Mouse (Mus musculus) forebrain, embryonic 16.5 days (tissue): ENCODE data around the gene Gm20388. TPM values are rescaled to one million over a fixed set of nuclear protein-coding genes. Genes with fewer than 3 reads are reported as not detected.

ENCODE experiments used
- ATAC-seq: fragments of 200-750 bp; cut with Nextera tagmentation; 2 replicates; pipeline ENCODE4 v1.8.0; 2017; ENCODE audit warnings: mild to moderate bottlenecking, moderate library complexity
- H3K27ac ChIP-seq: fragments of 300-500 bp; sonication (generic); 2 replicates; pipeline ENCODE4 v1.5.1; 2014; ENCODE audit warnings: low read length, control low read depth
- H3K27me3 ChIP-seq: fragments of 300-500 bp; sonication (generic); replicated peaks from 2 replicates; pipeline ENCODE4 v1.6.1; 2014; ENCODE audit warnings: low read length; ENCODE audit not compliant: control insufficient read depth, insufficient read depth
- H3K36me3 ChIP-seq: fragments of 300-500 bp; sonication (generic); 2 replicates; pipeline ENCODE4 v1.6.1; 2014; ENCODE audit not compliant: control insufficient read depth, insufficient read depth
- H3K4me1 ChIP-seq: fragments of 300-500 bp; sonication (generic); replicated peaks from 2 replicates; pipeline ENCODE4 v1.6.1; 2014; ENCODE audit warnings: low read length; ENCODE audit not compliant: control insufficient read depth, insufficient read depth
- H3K4me2 ChIP-seq: fragments of 300-500 bp; sonication (generic); 2 replicates; pipeline ENCODE4 v1.6.1; 2014; ENCODE audit warnings: mild to moderate bottlenecking, low read length, control low read depth
- H3K4me3 ChIP-seq: fragments of 300-500 bp; sonication (generic); replicated peaks from 2 replicates; pipeline ENCODE4 v1.5.1; 2014; ENCODE audit warnings: mild to moderate bottlenecking, low read length, control low read depth
- H3K9ac ChIP-seq: fragments of 300-500 bp; sonication (generic); replicated peaks from 2 replicates; pipeline ENCODE4 v1.6.1; 2014; ENCODE audit warnings: low read depth, low read length, control low read depth
- H3K9me3 ChIP-seq: fragments of 300-500 bp; sonication (generic); 2 replicates; pipeline ENCODE4 v1.6.1; 2016; ENCODE audit warnings: low read length; ENCODE audit not compliant: control insufficient read depth
- WGBS: fragments of 180-500 bp; shearing (Covaris S2); extraction: QIAGEN DNeasy Blood & Tissue Kit; methylation state at CpG from one replicate; pipeline ENCODE4 v1.1.7; 2014; 5-methylcytosine and 5-hydroxymethylcytosine counted together
- polyA plus RNA-seq: library from polyadenylated mRNA; unstranded; fragments of >200 nt; fragmentation: Nextera tagmentation; extraction: Ambion mirVana; gene quantifications from 2 replicates; pipeline ENCODE4 v1.2.1, GENCODE M21; 2015

Gene Gm20388
- polyA plus RNA-seq, 1 experiment from 2014 or later = 4.7 TPM

GRCm38 (mm10) chr8:121884181-121884580 is 1973.5 kb downstream of the Gm20388 start:
- ATAC-seq = no peak

DNA sequence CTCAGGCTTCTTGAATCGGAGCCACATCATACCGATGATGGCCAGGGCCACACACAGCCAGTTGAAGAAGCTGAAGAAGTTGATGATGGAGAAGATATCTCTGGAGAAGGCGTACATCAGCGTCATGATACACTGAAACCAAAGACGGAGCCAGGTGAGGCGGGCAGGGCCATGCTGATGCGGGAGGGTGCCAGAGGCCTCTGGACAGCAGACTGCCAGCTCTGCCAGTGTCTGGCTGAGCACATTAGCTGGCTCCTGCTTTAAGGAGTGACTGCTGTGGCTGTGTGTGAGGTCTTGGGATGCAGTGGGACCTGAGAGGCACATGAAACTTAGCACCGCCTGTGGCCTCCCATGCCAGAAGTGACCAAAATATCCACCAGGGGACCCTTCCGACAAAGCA is 1974.4 kb downstream of the Gm20388 start:
- no peak overlapping the region for H3K27ac ChIP-seq
- H3K27me3 ChIP-seq = no peaks in the 10 kb centered on the region
- no peak for ATAC-seq
- no peak overlapping the region for H3K4me2 ChIP-seq
- H3K36me3 ChIP-seq = peaks cover 12% of the 10 kb centered on the region
- no peaks in the 10 kb centered on the region for H3K9me3 ChIP-seq
- 0 out of 2 replicates have a peak, but pooled peaks cover under 1% of the 10 kb centered on the region for H3K4me1 ChIP-seq
- 95% methylated on average over 9 of the region's 9 CpGs for WGBS
- no peak overlapping the region for H3K4me3 ChIP-seq
- no peak overlapping the region for H3K9ac ChIP-seq

More at GRCm38 (mm10) chr8:121884181-121884580, 1973.5 kb downstream of the Gm20388 start:
- H3K4me1 ChIP-seq = no peaks in the 10 kb centered on the region
- H3K4me2 ChIP-seq = no peak overlapping the region
- H3K36me3 ChIP-seq = peaks cover 12% of the 10 kb centered on the region
- no peaks in the 10 kb centered on the region for H3K27me3 ChIP-seq
- 87% methylated on average over 3 of the region's 3 CpGs for WGBS
- H3K9me3 ChIP-seq = no peaks in the 10 kb centered on the region
- H3K27ac ChIP-seq = no peak overlapping the region
- H3K4me3 ChIP-seq = no peak overlapping the region
- no peak overlapping the region for H3K9ac ChIP-seq

GRCm38 (mm10) chr8:121885433-121885832 is 1974.8 kb downstream of the Gm20388 start:
- no peak for ATAC-seq
- WGBS = 78% methylated on average over 6 of the region's 6 CpGs
- Histone ChIP-seq H3K4me3 (no peak overlapping the region), H3K4me1 (0 out of 2 replicates have a peak, but pooled peaks cover 5% of the 10 kb centered on the region), H3K36me3 (peaks cover 12% of the 10 kb centered on the region), H3K4me2 (no peak overlapping the region), H3K27me3 (no peaks in the 10 kb centered on the region), H3K27ac (no peak overlapping the region), H3K9ac (no peak overlapping the region), H3K9me3 (no peaks in the 10 kb centered on the region)

DNA sequence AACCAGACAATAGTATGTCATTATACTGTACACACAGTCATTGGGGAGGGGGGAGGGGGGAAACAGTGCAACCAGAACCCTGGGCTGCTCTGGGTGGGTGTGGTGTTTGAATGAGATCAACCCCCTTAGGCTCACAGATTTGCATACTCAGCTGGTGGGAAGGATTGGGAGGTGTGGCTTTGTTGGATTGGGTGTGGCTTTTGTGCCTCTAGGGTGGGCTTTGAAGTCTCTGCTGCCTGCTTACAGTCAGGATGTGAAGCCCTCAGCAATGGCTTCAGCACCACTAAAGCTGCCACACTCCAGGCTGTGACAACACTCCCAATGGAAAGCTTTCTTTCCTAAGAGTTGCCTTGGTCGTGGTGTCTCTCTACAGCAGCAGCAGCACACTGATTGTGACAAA is 1976.9 kb downstream of the Gm20388 start:
- H3K4me1 ChIP-seq = peaks cover 6% of the 10 kb centered on the region; the same call in 1 of the 2 replicates
- WGBS = 80% methylated on average over 1 of the region's 1 CpGs
- peaks cover 12% of the 10 kb centered on the region for H3K36me3 ChIP-seq

DNA sequence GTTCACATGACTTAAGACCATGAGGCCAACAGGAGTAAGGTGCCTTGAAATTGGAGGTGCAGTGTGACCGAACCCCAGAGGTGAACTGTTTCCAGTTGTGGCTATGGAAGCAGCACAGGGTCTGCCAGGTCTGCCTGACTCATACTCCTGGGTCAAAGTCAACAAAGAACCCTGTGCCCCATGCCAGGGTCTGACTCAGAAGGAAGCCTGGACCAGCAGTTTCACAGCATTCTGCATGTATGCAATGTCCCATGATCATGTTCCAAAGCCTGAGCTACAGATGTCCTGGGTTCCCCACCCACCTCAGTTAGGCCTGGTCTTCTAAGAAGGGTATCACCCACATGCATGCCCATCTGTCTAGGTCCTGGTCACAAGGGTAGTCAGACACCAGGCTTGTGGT is 1978.7 kb downstream of the Gm20388 start:
- H3K9ac ChIP-seq = no peak overlapping the region
- H3K4me3 ChIP-seq = no peak overlapping the region
- H3K9me3 ChIP-seq = no peaks in the 10 kb centered on the region
- H3K4me1 ChIP-seq = peaks cover 6% of the 10 kb centered on the region; the same call in 1 of the 2 replicates
- H3K27ac ChIP-seq = no peak overlapping the region
- no peaks in the 10 kb centered on the region for H3K27me3 ChIP-seq
- H3K36me3 ChIP-seq = peaks cover 12% of the 10 kb centered on the region
- ATAC-seq = no peak
- no peak overlapping the region for H3K4me2 ChIP-seq
- 96% methylated on average over 1 of the region's 1 CpGs for WGBS

More for the DNA sequence above, 1976.9 kb downstream of the Gm20388 start:
- no peak overlapping the region for H3K4me2 ChIP-seq
- H3K4me3 ChIP-seq = no peak overlapping the region
- no peak for ATAC-seq
- no peak overlapping the region for H3K9ac ChIP-seq
- no peaks in the 10 kb centered on the region for H3K9me3 ChIP-seq
- no peak overlapping the region for H3K27ac ChIP-seq
- no peaks in the 10 kb centered on the region for H3K27me3 ChIP-seq

DNA sequence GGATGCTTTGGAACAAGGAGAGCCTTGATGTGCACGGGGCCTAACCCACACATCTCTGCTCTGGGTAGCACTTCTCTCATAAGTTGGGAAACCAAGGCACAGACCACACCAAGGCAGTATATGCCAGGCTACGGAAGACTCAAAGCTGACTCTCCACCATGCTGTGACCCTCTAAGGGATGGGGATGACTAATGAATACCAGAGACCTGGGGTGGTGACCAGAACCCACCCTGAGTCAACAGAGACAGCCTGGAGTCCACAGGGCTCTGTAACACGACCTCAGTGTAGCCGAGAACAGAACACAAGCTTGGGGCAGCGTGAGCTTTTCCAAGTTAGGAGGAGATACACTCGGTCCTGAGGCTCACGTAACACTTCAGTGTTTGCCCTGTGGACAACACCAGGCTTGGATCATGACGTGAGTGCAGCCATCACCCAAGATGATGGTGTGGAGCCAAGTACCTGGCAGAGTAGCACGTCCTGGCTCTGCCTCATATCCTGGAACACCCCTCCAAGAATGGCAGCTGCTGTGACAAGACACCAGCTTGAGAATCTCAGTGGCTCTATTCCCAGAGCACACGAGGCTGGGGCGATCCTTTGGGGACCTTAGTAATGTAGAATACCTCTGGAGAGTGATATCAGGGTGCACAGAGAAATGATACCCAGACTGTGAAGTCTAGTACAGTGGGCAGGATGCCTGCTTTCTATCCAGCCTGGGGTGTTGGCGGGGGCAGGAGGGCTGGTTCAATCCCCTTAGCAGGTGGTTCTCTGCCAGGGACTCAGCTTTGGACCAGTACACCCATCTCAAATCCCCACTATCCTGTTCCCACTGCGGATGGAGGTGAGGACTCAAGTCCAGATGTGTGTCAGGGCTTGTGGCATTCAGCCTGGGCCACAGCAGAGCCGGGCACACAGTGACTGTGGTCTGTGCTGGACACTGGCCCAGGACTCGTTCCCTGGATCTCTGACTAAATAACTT is 1979.5 kb downstream of the Gm20388 start:
- WGBS = 76% methylated on average over 15 of the region's 15 CpGs
- ATAC-seq = no peak

GRCm38 (mm10) chr8:121892875-121893274 is 1982.2 kb downstream of the Gm20388 start:
- H3K27me3 ChIP-seq = no peaks in the 10 kb centered on the region
- no peak for ATAC-seq
- no peak overlapping the region for H3K9ac ChIP-seq
- H3K4me2 ChIP-seq = no peak overlapping the region
- H3K27ac ChIP-seq = no peak overlapping the region
- H3K36me3 ChIP-seq = peaks cover 1% of the 10 kb centered on the region; the same call in 1 of the 2 replicates
- WGBS = 83% methylated on average over 5 of the region's 5 CpGs
- H3K4me3 ChIP-seq = no peak overlapping the region
- H3K4me1 ChIP-seq = peaks cover 21% of the 10 kb centered on the region
- no peaks in the 10 kb centered on the region for H3K9me3 ChIP-seq

More for the DNA sequence above, 1979.5 kb downstream of the Gm20388 start:
- no peaks in the 10 kb centered on the region for H3K9me3 ChIP-seq
- H3K27me3 ChIP-seq = no peaks in the 10 kb centered on the region
- H3K4me1 ChIP-seq = peaks cover 6% of the 10 kb centered on the region; the same call in 1 of the 2 replicates
- no peak overlapping the region for H3K9ac ChIP-seq
- peak overlapping the region; percentile 24; the same call in 1 of the 2 replicates for H3K27ac ChIP-seq
- no peak overlapping the region for H3K4me3 ChIP-seq
- H3K4me2 ChIP-seq = no peak overlapping the region
- peaks cover 12% of the 10 kb centered on the region for H3K36me3 ChIP-seq

DNA sequence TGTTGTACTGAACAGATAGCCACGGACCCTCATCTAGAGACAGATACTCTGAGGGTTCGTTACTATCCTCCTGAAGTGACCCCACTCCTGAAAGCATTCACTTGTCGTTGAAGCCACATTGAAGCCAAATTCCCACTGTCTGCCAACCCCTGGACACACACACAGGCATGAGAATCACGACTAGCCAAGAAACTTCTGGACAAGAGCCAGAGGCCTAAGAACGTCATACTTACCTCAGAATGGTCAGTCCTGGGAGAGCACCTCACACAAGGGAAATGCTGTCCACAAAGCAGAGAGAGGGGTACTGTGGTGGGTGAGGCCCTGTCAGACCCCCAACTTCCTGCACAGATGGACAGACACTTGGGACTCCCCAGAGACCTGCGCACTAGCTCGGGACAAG is 1985.3 kb downstream of the Gm20388 start:
- H3K36me3 ChIP-seq = no peaks in the 10 kb centered on the region
- H3K9ac ChIP-seq = no peak overlapping the region
- ATAC-seq = no peak
- no peaks in the 10 kb centered on the region for H3K9me3 ChIP-seq
- no peak overlapping the region for H3K4me3 ChIP-seq
- H3K4me1 ChIP-seq = peaks cover 29% of the 10 kb centered on the region
- H3K27me3 ChIP-seq = no peaks in the 10 kb centered on the region
- 70% methylated on average over 7 of the region's 7 CpGs for WGBS
- H3K27ac ChIP-seq = no peak overlapping the region
- H3K4me2 ChIP-seq = no peak overlapping the region

DNA sequence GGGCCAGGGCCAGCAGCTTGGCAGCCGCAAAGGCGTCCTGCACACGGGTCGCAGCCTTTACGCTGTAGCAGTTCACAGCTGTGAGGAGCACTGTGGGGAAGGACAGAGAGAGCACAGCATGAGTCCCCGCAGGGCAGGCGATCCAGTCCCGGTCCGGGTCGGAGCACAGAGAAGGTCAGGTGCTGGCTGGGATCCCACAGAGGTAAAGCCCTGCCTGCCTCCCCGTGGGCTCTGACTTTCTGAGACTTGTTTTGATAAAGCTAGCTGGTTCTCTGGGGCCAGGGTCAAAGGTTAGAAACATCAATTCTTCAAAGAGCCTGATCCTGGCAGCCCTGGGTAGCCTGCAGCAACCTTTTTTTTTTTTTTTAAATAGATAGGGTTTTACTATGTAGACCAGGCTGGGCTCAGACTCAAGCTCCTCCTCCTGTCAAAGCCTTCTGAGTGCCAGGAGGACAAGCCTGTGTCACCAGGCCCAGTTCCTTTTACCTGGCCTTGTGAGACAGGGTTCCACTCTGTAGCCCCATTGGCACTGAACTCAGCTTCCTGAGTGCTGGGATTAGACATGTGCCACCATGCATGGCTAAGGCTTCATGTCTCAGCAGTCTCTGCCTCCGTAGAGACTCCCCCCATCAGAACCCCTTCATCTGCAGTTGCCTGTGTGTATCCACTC is 1986.0 kb downstream of the Gm20388 start:
- H3K27ac ChIP-seq = peak overlapping the region; percentile 91; the same call in 1 of the 2 replicates
- H3K36me3 ChIP-seq = no peaks in the 10 kb centered on the region

More for the DNA sequence above, 1986.0 kb downstream of the Gm20388 start:
- Histone ChIP-seq H3K9me3 (no peaks in the 10 kb centered on the region), H3K4me2 (no peak overlapping the region), H3K9ac (no peak overlapping the region), H3K27me3 (no peaks in the 10 kb centered on the region), H3K4me3 (no peak overlapping the region), H3K4me1 (peaks cover 29% of the 10 kb centered on the region)
- 40% methylated on average over 12 of the region's 12 CpGs for WGBS
- no peak for ATAC-seq
